Mouse (Mus musculus) right cerebral cortex, adult 18-20 months (tissue): Measurements from ENCODE around the gene S1pr3.

ENCODE experiments used
- DNase-seq: peaks from one replicate; pipeline ENCODE4 v3.0.0; 2022; ENCODE audit warnings: mixed read lengths

The S1pr3 gene

DNA sequence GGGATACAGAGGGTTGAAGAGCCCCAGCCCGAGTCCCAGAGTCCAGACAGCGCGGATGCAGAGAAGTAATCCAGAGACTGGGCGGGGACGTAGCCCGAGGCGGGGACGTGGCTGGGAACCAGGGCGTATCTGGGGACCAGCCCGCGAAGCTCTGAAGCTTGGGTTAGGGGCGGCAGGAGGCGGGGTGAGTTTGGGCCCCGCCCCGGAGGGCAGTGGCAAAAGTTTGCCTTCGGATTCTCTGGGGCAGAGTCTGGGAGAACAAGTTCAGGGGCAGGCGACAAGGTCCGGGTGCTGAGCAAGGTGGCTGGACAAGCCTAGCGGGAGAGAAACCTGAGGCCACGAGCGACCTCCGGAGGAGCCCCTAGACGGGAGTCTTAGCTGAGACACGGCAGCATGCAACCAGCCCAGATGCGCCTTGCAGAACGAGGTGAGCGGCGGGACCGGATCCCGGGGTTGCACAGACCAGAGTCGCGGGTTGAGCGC, at the start of gene S1pr3:
Gene S1pr3, plus strand, starts transcription at position 121 of the 483 bp plus-strand sequence.
- DNase-seq: no peak

DNA sequence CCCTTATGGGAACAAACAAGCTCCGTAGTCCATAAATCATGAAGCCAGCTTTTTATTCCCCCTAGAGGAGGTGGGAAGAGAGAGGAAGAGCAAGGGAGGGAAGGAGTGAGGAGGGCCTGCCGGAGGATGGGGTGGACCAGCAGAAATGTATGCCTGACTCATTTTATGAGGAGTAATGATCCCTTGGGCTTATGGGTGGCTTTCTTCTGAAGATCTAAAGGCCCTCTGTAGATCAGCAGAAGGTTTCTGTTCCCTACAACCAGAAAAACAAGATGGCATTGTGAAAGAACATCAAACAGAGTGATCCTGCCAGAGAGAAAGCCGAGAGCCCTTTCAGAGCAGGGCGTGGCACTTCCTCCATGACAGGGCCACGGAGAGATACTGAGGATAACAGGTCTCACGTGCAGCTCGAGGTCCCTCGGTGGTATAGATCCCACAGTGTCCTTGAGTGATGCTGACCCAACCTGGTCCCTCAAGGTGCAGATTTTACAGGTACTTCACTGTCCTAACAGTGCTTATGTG, 47.9 kb upstream of the S1pr3 start:
- DNase-seq: no peak

DNA sequence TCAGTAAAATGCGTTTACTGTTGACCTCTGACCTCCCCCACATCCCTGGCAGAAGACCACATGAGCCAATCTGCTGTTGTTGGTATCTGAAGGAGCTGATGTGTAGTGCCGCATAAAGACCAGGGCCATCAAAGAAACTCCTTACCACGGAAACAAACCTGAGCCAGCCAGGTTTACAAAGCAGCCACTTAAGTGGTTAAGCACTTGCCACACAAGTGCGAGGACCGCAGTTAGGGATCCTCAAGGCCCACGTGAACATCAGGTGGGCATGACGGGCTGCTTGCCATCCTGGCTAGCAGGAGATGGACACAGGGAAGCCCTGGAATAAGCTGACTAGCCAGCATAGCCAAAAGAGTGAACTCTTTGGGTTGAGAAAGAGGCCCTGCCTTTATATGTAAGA, 45.0 kb upstream of the S1pr3 start:
- DNase-seq: no peak

DNA sequence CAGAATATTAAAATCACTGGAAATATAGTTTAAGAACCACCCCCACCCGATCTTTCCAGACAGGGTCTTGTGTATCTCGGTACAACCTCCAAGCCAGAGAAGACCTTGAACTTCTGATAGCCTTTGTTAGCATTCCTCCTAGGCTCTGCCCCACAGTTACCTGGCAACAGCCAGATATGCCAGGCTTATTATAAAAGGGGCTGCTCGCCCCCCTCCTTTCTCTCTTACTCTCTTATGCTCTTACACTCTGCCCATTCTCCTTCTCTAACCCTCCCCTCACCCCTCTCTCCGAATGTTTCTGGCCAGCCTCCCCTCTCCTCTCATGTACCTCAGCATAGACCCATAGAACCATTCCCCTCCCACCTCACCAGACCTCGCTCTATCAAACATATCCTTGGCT, 44.5 kb upstream of the S1pr3 start:
- DNase-seq: no peak

DNA sequence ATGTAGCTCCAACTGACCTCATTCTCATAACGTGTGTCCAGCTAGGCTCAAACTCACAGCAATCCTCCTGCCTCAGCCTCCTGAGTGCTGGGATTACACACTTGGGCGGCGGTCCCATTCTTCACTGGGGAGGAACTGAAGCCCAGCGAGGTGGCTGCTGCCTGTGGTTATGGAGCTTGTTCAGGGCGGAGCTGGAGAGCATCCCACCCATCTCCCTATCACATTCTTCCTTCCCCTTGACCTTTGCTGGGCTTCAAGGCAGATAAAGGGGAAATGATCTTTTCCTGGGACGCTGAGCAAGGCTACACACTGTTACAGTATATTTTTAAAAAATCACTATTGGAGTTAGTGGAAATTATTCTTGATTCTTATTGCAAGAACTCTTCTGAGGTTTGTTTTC, 43.2 kb upstream of the S1pr3 start:
- no peak for DNase-seq

DNA sequence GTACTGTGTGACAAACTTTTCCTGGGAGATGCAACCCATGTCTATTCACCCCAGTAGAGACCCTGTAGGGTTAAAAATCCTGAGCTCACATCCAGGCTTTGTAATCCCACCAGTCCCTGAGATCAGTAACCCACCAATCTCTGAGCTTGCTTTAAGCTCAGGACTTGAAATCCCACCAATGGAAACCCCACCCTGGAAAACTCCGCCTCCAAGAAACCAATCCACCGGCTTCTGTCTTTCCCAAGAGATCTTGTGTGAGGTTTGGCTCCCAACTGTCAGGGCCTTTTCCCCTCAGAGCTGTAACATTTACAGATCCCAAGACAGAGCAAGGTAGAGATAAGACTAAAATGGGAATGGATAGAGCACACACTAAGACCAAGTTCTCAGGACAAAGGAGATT, 40.1 kb upstream of the S1pr3 start:
- no peak for DNase-seq

DNA sequence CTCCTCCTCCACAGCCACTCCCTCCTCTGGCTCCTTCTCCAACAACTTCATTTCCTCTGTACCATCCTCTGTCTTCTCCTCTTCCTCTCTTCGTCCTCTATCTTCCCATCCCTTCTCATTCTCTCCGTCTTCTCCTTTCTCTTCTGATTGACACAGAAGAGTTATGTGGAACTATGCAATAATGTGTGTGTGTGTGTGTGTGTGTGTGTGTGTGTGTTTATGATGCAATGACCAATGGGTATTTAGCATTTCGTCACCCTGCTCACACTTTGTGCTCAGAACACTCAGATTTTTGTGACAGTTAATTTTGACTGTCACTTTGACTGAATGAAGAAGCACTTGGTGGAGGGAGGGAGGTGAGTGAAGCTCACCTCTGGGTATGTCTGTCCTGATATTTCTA, 39.1 kb upstream of the S1pr3 start:
- DNase-seq: no peak

DNA sequence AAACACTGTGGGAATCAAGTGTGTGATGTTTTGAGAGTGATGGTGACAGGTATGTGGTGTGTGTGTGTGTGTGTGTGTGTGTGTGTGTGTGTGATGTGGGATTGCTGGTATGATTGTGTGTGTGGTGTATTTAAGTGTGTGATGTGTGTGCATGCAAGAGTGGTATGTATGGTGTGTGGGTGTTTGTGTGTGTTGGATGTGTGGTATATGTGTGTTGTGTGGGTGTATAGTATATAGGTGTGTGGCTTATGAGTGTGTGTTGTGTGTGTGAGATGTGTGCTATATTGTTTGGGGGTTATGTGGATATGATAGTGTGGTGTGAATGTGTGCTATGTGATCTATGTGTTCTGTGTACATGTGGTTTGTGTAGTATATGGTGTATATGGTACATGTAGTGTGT, 35.4 kb upstream of the S1pr3 start:
- DNase-seq: no peak

DNA sequence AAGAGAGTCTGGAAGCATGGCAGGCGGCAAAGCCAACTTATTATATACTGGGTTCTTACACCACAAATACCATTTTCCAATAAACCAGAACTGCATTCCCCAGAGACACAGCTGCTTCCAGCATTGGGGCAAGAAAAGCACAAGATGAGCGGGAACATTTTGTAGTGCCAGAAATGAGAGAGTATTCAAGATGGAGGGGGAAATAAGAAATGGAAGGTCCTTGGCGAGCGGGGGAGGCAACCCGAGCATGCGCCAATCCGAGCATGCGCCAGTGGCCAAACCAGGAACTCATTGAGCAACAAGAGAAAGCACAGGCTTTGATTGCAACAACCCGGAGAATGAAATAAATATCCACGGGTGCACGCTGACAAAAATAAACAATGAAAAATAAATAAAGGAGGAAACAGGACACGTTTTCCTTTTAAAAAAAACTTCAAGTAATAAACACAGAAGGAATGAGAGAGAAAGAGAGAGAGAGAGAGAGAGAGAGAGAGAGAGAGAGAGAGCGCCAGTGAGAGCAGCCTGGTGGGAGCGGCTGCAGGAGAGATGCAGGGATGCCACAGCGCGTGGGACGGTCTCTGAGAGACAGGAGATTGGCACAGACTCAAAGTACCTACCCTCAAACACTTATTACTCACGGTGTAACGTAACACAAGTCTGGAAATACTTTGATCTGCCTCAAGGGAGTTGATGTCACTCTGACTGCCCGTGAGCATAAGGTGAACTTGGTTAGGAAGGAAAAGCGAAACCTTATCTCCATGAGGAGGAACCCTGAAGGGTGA, 34.2 kb upstream of the S1pr3 start:
- peak; percentile 49 for DNase-seq

DNA sequence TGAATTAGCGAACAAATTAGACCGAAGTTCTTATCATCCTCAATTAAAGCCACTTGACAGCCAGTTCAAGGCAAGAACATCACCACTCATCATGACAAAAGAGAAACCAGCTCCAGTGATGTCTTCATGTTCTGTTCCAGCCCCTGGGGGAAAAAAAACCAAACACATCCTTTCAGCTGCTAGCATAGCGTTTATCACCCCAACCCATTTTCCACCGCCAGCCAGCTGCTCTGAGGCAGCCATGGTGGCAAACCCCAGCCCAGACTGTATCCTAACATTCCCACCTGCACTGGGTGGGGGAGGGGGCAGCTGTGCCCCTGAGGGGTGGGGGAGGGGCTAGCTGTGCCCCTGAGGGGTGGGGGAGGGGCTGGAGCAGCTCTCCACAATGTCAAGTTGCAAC, 30.3 kb upstream of the S1pr3 start:
- DNase-seq: no peak

DNA sequence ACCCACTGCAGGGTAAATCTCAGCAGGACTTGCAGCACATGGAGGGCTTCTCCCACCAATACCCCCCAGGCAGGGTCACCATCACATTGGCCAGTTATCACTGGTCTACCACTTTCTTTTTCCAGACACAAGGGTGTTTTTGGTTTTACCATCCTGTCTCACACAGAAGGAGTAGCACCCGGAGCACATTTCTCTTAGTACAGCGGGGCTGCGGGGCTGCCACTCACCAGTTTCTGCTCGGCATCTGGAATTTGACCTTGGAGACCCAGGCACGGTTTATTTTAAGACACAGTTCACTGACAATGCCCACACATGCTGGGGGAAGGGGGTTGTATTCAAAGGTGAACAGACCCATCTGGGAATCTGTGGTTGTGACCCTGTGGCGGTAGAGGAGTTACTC, 28.8 kb upstream of the S1pr3 start:
- no peak for DNase-seq

DNA sequence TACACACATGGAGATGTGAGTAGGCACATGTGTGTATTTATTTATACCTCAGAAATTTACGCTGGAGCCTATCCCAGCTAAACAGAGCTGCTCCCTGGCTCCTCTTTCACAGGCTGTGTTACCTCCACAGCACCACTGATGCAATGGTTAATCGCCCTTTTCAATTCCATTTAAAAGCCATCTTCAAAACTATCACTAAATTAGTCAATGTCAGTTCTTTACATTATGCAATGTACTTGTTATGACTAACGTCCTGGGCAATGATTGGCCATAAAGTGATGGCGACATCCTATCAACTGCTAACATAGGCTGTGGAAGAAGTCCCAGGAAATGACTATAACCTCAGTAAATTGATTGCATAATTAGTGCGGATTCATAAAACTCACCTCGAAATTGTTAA, 26.9 kb upstream of the S1pr3 start:
- no peak for DNase-seq

DNA sequence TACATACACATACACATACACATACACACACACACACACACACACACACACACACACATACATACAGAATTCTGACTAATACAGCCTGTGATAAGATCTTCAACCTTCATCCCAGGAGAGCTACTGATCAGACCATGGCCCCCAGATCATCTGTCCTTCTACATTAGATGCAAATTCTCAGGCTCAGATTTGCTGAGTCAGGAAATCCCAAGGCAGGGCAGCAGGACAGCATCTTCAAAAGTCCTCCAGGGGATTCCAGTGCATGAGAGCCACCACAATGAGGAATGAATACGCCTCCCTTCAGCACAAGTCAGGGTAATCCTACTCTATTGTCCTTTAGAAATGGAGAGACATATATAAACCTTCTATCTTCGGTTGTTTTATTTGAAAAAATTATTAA, 23.5 kb upstream of the S1pr3 start:
- DNase-seq: no peak

DNA sequence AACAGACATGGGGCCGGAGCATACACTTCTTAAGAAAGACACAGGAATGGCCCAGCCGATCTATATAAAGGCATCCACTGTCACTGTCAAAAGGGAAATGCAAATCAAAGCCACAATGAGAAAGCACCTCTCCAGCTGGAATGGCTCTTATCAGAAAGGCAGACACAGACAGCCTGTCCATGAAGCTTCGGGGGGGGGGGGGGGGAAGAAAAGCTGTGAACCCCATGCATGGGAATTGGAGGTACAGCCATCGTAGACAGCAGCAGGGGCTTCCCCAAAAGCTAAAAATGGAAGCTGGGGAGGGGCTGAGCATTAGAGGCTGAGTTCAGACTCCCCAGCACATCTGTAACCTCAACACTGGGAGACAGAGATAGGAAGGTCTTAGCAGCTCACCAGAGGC, 20.5 kb upstream of the S1pr3 start:
- no peak for DNase-seq

DNA sequence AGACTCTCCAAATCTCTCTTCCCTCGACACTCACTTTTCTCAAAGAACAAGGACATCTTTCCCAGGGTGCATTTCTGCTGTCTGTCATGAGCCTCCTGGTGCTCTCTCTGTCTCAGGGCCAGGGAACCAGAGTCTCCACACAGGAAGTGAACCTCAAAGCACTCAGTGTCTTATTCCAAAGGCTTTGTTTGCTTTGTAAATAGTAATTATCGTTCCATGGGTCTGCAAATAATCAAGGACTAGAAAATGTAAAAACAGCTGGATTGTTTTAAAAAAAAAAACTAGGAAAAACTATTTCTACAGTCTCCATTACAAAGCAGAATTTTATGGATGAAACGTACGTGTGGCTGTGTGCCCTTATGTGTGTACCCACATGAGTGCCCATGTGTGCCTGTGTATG, 18.0 kb upstream of the S1pr3 start:
- DNase-seq: no peak

DNA sequence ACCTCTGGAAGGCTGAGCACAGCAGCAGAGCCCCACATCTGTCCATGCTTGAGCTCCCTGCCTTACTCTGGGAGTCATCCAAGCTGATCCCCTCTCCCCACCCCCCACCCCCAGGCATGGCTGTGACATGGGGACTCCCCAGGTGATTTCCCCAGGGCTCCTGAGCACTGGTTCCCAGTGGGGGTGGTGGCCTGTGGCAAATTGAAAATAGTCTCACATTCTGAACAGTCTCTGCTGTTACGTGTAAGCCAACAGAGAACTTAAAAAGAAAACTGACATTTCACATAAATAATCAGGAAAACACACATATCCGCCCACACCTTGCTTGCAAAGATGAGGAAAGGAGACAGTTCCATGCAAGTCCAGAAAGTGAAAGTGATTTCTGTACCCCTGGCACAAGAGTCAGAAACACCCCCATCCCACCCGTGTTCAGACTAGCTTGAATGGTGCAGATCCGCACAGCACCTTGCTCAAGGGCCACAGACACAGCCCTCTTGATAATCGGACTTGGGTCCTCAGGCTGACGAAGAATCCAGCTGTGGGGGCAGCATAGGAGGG, 17.0 kb upstream of the S1pr3 start:
- peak; percentile 11 for DNase-seq

DNA sequence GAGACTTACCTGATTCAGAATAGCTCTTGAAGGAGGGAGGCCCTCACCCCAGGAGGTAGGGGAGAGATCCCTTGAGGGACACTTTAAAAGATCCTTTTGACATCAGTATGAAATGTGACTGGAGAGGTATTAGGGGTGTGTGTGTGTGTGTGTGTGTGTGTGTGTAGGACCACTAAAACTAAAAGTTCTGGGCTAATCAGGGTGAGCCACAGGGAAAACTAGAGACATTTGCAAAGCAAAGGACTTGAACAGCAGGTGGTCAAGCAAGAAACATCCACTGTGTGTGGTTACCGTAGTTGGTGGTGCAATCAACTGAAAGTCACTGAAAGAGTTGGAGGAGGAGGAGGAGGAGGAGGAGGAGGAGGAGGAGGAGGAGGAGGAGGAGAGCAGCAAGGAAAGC, 16.2 kb upstream of the S1pr3 start:
- no peak for DNase-seq

DNA sequence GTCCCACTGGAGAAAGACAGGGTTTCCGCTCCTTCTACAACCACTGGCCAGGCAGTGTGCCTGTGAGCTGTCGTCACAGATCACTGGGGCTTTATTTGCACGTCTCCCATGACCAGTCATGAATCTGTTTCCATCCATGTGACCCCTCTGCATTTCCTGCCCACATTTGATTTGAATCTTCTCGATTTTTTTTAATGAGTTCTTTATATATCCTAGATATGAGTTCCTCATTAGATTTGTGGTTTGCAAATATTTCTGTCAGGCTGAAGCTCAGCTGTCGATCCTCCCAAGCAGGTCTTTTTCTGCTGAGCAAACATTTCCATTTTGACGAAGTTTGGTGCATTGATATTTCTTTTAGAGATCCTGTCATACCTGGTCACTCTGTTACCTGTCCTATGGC, 10.6 kb upstream of the S1pr3 start:
- DNase-seq: no peak

DNA sequence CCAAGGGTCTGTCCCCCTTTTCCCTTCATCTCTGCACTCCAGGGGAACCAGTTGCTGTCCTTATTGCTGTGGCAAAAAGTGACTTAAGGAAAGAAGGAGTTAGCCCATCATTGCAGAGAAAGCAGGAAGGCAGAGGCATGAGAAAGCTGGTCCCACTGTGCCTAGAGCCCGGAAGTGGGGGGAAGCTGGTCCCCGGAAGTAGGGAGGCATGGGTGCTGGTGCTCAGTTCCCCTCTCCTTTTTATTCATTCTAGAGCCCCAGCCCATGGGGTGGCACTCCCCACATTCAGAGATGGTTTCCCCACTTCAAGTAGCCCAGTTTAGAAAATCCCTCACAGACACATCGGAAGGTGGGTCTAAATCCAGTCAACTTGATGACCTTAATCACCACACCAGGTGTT, 8.9 kb upstream of the S1pr3 start:
- DNase-seq: no peak

DNA sequence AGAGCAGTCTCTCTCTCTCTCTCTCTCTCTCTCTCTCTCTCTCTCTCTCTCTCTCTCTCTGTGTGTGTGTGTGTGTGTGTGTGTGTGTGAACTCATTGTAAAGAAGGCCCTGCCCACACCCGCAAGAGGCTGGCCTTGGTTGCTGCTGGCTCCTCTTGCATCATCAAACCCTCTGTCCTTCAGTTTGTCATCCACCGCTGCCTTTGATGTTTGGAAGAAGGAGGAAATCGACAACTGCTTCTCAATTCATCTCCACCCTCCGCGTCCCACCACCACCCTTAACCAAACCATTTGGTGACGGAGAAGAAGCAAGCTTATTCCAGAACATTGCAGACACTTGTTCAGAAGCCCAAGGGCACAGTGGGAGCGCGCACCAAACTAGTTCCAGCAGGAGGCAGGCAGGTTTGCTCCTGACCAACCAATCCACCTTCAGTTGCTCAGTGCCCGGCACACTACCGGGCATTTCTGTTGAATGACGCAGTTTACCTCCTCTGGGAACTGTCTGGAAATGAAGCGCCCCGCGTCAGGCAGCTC, 8.2 kb upstream of the S1pr3 start:
- DNase-seq: no peak

DNA sequence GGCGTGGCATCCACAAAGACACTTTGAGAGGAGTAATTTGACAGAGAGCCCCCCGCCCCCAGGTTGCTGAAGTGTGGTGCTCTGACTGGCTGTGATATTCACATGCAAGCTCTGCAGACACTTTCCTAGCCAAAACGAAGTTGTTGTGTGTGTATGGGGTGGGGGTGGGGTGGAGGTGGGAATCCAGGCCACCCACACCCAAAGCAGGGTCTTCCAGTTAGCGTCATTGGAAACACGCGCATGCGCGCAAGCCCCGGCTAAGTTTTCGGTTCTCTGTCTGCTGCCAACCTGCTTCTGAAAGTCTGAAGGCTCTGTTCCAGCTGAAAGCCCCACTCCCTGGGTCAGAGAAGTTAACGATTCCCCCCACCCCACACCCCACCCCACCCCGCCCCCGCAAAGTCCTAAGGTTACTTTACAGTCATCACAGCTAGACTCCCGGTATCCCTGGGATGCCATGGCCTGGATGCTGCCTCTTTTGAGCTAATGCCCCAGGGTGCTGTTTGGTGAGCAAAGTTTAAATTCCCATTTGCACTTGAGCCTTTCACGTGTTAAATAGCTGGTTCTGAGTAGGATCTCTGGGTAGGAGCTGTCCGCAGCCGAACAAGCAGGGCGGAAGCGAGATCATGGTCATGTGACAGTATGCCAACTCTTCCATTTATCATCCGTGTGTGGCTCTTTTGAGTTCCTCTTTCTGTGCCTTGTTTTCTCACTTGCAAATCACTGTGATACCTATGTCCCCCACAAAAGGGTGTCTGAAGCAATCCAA, 7.5 kb upstream of the S1pr3 start:
- DNase-seq: no peak

DNA sequence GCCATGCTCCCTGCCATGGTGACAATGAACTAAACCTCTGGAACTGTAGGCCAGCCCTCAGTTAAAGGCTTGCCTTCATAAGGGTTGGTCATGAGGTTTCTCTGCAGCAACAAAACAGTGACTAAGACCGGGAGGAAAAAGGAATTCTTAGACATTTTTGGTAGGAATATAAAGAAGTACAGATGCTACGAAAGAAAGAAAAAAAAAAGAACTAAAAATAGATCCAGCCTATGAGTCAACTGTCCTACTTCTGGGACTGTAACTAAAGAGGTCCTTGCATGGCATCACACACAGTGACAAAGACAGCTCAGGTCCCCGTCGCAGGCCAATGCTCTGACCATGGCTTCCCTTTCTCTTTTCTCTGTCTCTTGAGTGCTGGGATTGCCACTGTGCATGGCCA, 3.9 kb upstream of the S1pr3 start:
- no peak for DNase-seq

DNA sequence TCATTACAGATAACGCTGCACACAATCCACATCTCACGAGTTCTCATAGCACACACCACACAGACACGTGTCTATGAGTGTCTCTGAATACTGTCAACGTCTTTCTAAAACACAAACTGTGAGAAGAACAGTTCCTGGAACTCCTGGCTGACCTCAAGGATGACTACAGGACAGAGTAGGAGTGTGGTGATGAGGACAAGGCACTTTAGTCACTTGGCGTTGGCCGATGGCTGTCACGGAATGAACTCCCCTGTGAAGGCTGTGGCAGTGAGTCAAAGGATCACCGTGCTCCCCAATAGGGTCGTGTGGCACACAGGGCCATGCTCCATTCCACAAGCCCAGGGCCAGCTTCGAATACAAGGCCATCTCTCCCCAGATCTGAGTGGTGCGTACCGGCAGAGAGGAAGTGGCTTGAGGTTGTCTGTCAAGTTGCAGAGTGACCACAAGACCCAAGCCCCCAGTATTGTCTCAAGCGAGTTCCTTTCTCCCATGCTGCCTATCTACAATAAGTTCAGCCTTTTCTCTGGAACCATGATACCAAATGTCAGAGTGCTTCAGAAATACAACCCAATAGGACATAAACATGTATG, 2.6 kb upstream of the S1pr3 start:
- no peak for DNase-seq
